Mouse (Mus musculus): Measurements from ENCODE around the gene Mtch2.
"Not testable (repeated sequence)": the region's sequence is repeated elsewhere in the genome, so short reads cannot be mapped to it uniquely, and the experiment has no call there.

The Mtch2 gene

DNA sequence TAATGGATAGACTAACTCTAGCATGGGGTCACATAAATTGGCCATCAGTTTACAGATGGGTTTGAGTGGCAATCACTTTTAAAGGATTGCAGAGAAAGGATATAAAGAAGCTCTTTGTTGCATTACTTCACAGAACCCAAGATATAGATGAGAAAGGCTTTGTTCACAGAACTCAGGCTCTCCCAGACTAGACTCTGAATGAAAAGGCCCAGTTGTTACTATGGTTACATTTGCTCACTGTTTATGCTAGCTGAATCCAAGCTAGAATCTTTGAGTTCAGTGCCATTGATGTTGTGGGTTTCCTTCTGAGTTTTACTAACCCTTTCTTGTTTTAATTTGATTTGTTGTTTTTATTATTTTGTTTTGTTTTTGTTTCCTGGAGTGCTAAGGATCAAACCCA is 17.2 kb downstream of the Mtch2 start:
- no peak for DNase-seq (ENCODE audit: low spot score)

DNA sequence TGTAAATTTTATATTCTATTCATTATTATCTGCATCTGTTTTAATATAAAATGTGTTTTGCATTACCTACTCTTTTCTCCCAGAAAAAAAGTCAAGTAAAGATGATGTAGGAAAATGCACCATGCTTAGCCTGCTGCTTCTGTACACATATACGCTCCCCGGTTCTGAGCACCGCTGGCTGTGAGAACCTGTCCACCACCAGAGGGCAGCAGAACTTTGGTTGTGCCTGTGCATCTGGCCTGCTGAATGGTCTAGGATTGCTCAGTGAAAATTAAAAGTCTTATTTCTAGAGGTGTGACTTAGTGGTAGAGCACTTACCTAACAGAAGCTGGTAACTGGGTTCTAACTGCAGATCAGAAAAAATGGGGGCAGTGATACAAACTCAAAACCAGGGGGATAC is 19.6 kb downstream of the Mtch2 start:
- peak; percentile 82 for DNase-seq (ENCODE audit: low spot score)

DNA sequence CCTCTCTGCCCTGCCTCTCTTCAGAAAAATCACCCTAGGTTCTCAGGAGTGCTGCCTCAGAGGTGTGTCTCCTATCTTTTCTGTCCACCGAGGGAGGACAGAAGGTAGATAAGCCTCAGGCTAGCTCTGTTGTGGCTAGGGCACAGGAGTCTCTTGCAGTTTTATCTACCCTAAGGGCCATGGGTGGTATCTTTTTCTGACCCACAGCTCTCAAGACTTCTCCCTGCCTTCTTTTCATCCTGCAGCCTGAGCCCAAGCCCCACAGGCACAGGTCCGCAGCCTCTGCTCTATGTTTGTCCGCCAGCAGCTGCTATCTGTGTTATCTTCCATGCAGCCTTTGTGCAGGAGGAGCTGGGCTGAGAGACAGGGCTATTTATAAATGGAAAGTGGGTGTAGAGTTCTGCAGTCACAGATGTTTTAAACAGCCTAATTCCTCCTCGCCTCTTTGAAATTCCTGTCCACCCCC is 23.2 kb downstream of the Mtch2 start:
- peak; percentile 42 for DNase-seq (ENCODE audit: low spot score)

DNA sequence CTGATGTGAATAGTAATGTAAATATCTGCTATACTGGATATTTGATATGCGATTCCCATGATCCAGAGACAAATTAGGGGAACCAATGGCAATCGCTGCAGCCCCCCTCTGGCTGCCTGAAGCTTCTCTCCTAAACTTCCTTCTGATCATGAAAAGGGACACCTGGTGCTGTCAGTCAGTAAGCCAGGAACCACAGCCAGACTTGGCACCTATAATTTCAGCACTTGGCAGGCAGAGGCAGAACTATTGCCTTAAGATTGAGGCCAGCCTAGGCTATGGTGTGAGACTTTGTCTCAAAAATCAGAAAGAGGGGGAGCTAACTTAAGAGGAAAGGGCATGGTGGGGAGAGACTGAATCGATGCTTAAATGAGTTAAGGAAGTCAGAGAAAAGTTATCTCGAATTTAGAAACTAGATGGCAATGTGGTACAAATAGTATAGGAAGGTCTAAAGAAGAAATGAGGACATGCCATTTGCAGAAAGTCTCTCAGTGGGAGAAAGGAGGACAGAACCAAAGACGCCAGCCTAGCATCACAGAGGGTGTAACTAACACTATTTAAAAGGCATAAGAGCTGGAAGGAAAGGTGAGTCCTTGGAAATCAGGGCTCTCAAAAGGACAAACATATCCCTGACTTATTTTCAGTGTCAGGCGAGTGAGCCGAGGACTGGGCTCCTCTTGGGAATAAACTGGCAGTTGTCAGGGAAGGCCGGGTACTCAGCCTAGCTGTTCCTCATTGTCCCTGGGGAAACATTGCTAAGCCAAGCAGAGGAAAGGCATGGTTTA is 24.4 kb downstream of the Mtch2 start:
- DNase-seq (ENCODE audit: low spot score) = peak; percentile 39

DNA sequence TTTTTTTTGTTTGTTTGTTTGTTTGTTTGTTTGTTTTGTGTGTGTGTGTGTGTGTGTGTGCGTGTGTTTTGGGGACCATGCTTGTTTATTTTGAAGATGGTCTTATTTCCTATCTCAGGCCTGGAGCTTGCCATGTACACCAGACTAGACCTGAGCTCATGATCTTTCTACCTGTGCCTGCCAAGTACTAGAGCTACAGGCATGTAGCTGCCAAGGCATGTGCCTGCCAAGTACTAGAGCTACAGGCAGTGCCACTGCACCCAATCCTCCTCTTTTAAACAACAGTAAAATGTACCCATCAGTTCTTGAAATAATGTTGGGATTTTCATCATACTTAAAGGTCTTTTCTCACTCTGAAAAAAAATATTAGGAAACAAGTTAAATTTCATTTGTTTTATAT is 27.1 kb downstream of the Mtch2 start:
- no peak for DNase-seq (ENCODE audit: low spot score)

- DNase-seq (ENCODE audit: low spot score) = no peak
Measured at GRCm38 (mm10) chr2:90875239-90875638, 28.3 kb downstream of the Mtch2 start.

- DNase-seq (ENCODE audit: low spot score) = no peak
Measured at GRCm38 (mm10) chr2:90877584-90878259, 30.8 kb downstream of the Mtch2 start.

DNA sequence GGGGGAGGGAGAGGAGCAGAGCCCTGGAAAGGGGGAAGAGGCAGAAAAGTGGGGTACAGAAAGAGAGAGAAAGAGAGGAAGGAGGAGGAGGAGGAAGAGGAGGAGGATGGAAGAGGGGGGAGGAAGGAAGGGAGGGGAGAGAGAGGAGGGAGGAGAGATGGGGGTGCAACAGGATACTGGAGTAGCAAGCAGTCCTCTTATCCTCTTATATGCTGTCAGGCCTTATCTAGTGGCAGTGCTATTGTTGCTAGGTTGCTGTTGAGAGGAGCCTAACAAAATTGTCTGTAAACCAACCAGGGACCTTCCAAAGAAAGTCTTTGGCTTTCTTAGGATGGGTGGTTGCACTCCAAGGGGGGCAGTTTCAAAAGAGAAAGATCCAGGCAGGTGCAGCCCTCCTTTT is 32.5 kb downstream of the Mtch2 start:
- DNase-seq (ENCODE audit: low spot score) = no peak

GRCm38 (mm10) chr2:90880144-90880785 is 33.3 kb downstream of the Mtch2 start:
- no peak for DNase-seq (ENCODE audit: low spot score)

GRCm38 (mm10) chr2:90881824-90882223 is 34.9 kb downstream of the Mtch2 start:
- DNase-seq (ENCODE audit: low spot score) = no peak

GRCm38 (mm10) chr2:90885218-90886041 is 38.5 kb downstream of the Mtch2 start, which contains the start of gene C1qtnf4:
TSS of gene C1qtnf4 (plus strand) at chr2:90885860.
- no peak for DNase-seq (ENCODE audit: low spot score)

DNA sequence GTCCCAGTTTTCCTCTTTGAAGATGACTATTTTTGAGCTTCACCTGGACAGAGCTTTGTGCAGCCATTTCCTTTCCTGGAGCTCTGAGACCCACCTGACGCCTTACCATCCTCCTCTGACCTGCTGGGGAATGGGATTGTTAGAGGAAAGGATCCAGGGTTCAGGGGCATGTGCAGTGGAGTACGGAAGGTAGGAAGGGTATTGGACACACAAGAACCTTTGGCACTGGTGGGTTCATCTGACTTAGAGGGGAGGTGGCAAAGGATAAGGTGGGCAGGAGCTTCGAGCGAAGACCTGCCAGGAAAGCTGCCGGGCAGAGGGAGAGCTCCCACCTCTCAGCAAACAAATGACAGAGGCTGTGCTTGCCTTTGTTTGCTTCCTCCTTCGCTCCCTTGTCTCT is 39.5 kb downstream of the Mtch2 start:
- DNase-seq (ENCODE audit: low spot score) = no peak

DNA sequence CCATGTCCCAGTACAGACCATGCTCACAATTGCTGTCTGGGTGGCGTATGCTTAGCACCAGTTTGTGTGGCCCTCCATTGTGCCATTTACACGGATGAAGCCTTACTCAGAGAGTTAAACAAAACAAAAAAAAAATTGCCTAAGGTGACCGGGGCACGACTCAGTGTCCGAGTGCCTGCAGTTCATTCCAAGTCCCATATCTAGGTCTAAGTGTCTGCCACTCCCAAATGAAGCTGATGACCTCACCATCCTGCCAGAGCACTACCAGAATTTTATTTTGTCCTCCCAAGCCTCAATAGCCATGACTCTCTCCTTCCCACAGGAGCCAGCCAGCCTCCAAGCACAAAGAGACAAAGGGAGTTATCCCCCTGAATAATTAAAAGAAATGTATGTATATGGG is 40.7 kb downstream of the Mtch2 start:
- no peak for DNase-seq (ENCODE audit: low spot score)

GRCm38 (mm10) chr2:90889550-90890548 is 42.9 kb downstream of the Mtch2 start:
- peak; percentile 22 for DNase-seq (ENCODE audit: low spot score)

GRCm38 (mm10) chr2:90893673-90894298 is 46.8 kb downstream of the Mtch2 start:
- no peak for DNase-seq (ENCODE audit: low spot score)

DNA sequence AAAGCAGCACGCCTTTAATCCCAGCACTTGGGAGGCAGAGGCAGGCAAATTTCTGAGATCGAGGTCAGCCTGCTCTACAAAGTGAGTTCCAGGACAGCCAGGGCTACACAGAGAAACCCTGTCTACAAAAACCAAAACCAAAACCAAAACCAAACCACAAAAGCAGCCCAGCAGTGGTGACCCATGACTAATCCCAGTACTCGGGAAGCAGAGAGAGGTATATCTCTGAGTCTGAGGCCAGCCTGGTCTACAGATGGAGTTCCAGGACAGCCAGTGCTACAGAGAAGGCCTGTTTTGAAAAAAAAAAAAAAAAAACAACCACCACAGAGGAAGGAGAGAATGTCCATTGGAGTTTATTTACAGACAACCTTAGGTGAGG is 47.3 kb downstream of the Mtch2 start:
- not testable (repeated sequence) for DNase-seq (ENCODE audit: low spot score)

GRCm38 (mm10) chr2:90903398-90903797 is 56.4 kb downstream of the Mtch2 start:
- no peak for DNase-seq (ENCODE audit: low spot score)

- peak; percentile 89 for DNase-seq (ENCODE audit: low spot score)
Measured at GRCm38 (mm10) chr2:90904076-90904855, 57.3 kb downstream of the Mtch2 start, which contains the start of the genes Kbtbd4 and Ndufs3. TSS of gene Kbtbd4 (plus strand) at chr2:90904740. TSS of gene Ndufs3 (minus strand) at chr2:90904827.

DNA sequence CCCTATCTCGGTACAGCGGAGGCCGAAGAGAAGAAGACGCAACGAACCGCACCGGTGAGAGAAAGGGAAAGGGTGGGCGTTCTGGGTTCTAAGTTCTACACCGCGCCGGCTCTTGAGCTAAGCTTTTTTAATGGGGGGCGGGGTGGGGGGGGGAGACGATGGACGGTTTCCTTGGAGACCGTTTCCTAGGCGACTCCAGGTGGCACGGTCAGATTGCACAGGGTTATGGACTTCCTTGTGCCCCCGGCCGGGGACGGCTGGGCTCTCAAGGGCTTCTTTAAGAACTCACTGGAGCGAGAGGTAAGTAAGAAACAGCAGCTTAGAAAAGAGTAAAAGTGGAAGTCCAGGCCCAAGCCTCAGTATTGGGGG is 57.9 kb downstream of the Mtch2 start:
- no peak for DNase-seq (ENCODE audit: low spot score)

All from lung, postnatal 25 days (tissue).